Mouse (Mus musculus) lung, embryonic 16.5 days (tissue): ENCODE data around the gene Cmklr1. TPM values are rescaled to one million over a fixed set of nuclear protein-coding genes. Genes with fewer than 3 reads are reported as not detected.

Experiments
- ATAC-seq: fragments of 200-750 bp; cut with Nextera tagmentation; 2 replicates; pipeline ENCODE4 v1.8.0; 2017; ENCODE audit warnings: low read depth, mild to moderate bottlenecking, moderate library complexity
- H3K27ac ChIP-seq: fragments of 300-500 bp; sonication (generic); 2 replicates; pipeline ENCODE4 v1.5.1; 2014; ENCODE audit warnings: mild to moderate bottlenecking, control low read depth, low read length
- H3K27me3 ChIP-seq: fragments of 300-500 bp; sonication (generic); 2 replicates; pipeline ENCODE4 v1.6.1; 2014; ENCODE audit warnings: low read depth, low read length, mixed read lengths; ENCODE audit not compliant: control insufficient read depth, insufficient read depth
- H3K36me3 ChIP-seq: fragments of 300-500 bp; sonication (generic); 2 replicates; pipeline ENCODE4 v1.6.1; 2014; ENCODE audit warnings: low read length; ENCODE audit not compliant: control insufficient read depth, insufficient read depth
- H3K4me1 ChIP-seq: fragments of 300-500 bp; sonication (generic); replicated peaks from 2 replicates; pipeline ENCODE4 v1.6.1; 2014; ENCODE audit warnings: low read length, mixed read lengths; ENCODE audit not compliant: control insufficient read depth, insufficient read depth
- H3K4me2 ChIP-seq: fragments of 300-500 bp; sonication (generic); 2 replicates; pipeline ENCODE4 v1.6.1; 2014; ENCODE audit warnings: low read depth, low read length, control low read depth
- H3K4me3 ChIP-seq: fragments of 300-500 bp; sonication (generic); 2 replicates; pipeline ENCODE4 v1.5.1; 2014; ENCODE audit warnings: mild to moderate bottlenecking, low read length, control low read depth
- H3K9ac ChIP-seq: fragments of 300-500 bp; sonication (generic); 2 replicates; pipeline ENCODE4 v1.6.1; 2014; ENCODE audit warnings: low read length, control low read depth
- H3K9me3 ChIP-seq: fragments of 300-500 bp; sonication (generic); 2 replicates; pipeline ENCODE4 v1.6.1; 2016; ENCODE audit warnings: low read length; ENCODE audit not compliant: control insufficient read depth
- WGBS: fragments of 180-500 bp; shearing (Covaris S2); extraction: QIAGEN DNeasy Blood & Tissue Kit; methylation state at CpG from one replicate; pipeline ENCODE4 v1.1.7; 2014; 5-methylcytosine and 5-hydroxymethylcytosine counted together
- polyA plus RNA-seq: library from polyadenylated mRNA; unstranded; fragments of >200 nt; fragmentation: Nextera tagmentation; extraction: Ambion mirVana; gene quantifications from 2 replicates; pipeline ENCODE4 v1.2.1, GENCODE M21; 2015

Cmklr1 gene
- polyA plus RNA-seq, 1 experiment from 2014 or later, result 14.0 TPM

DNA sequence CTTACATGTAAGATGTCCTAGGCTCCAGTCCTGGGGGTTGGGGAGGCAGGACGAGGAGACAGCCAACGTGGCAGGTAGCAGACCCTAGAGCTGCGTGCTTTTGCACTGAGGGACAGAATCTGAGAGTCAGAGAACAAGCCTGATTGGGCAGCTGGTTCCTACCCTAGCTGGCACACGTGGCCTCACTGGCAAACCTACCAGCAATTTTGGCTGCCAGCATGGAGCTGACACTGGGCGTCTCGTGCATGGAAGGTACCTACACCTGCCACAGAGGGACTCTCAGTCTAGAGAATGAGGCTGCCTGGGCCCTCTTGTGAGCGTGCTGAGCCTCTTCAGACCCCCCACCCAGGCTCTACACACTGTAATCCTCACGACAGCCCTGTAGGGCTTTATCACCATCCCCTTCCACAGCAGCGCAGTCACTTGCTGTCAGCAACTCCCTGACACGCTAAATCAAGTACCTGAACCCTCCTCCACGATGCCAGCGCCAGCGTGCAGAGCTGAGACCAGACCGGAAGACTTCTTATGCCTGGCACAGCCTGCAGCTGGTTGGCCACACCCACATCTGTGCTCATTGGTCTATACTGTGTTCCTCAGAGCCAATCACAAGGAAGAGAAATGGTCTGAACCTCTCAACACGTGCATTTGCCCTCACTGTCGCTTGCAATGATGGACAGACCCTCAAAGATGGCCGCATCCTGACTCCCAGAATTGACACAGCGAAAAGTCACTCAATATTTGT lies 6.9 kb downstream of the Cmklr1 start:
- no peak overlapping the region; the same call in 1 of the 2 replicates for H3K4me2 ChIP-seq
- H3K27ac ChIP-seq, result no peak overlapping the region
- no peaks in the 10 kb centered on the region for H3K9me3 ChIP-seq
- no peaks in the 10 kb centered on the region for H3K27me3 ChIP-seq
- no peaks in the 10 kb centered on the region for H3K36me3 ChIP-seq
- peak overlapping the region; percentile 3; the same call in 1 of the 2 replicates for H3K4me3 ChIP-seq
- WGBS, result 47% methylated on average over 18 of the region's 18 CpGs
- peaks cover 32% of the 10 kb centered on the region for H3K4me1 ChIP-seq
- H3K9ac ChIP-seq, result 0 out of 2 replicates have a peak overlapping the region, but pooled peaks have one; percentile 7
- peak; percentile 58 for ATAC-seq

DNA sequence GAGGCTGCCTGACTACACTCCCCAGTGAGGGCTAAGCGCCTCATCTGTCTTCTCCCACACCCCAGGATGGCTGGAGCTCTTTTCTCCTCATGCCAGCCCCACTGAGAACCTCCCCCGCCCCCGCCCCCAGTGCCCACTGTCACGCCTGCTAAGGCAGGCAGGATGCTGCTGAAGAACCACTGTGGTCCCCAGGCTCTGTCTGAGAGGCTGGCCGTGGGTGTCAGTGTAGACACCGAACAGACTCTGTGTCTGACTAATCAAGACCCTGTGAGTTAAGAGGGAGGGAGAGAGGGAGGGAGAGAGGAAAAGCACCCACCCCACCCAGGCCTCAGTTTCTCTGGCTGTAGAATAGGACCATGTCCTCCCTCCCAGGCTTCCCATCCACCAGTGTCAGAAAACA lies 9.2 kb downstream of the Cmklr1 start:
- H3K4me1 ChIP-seq, result peaks cover 33% of the 10 kb centered on the region
- no peak overlapping the region for H3K9ac ChIP-seq
- whole genome bisulfite sequencing, result 62% methylated on average over 6 of the region's 6 CpGs
- no peaks in the 10 kb centered on the region for H3K9me3 ChIP-seq
- no peak overlapping the region for H3K4me2 ChIP-seq
- no peaks in the 10 kb centered on the region for H3K36me3 ChIP-seq
- peak overlapping the region; percentile 49; the same call in 1 of the 2 replicates for H3K27ac ChIP-seq
- no peaks in the 10 kb centered on the region for H3K27me3 ChIP-seq
- H3K4me3 ChIP-seq, result no peak overlapping the region
- no peak for ATAC-seq

DNA sequence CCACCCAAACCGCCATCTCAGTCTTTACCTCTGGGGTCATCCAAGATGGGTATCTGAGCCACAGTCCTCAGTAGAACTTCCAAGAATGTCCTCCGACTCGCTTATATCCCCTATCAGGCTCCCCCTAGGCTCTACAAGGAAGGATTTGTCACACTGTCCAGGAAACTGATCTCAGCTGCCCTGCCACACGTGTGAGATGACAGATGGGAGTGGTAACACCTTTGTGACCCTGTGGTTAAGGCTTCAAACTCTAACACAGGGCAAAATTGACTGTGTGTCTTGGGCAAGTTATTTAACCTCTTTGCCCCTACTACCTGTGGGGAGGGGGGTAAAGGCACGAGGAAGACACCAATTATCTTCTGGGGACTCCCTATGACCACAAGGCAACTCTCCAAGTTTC lies 11.1 kb downstream of the Cmklr1 start:
- Histone ChIP-seq H3K27me3 (no peaks in the 10 kb centered on the region), H3K27ac (no peak overlapping the region), H3K9me3 (no peaks in the 10 kb centered on the region), H3K9ac (no peak overlapping the region), H3K4me1 (peaks cover 39% of the 10 kb centered on the region), H3K4me2 (no peak overlapping the region), H3K4me3 (no peak overlapping the region), H3K36me3 (no peaks in the 10 kb centered on the region)
- WGBS, result 55% methylated on average over 5 of the region's 5 CpGs
- no peak for ATAC-seq

DNA sequence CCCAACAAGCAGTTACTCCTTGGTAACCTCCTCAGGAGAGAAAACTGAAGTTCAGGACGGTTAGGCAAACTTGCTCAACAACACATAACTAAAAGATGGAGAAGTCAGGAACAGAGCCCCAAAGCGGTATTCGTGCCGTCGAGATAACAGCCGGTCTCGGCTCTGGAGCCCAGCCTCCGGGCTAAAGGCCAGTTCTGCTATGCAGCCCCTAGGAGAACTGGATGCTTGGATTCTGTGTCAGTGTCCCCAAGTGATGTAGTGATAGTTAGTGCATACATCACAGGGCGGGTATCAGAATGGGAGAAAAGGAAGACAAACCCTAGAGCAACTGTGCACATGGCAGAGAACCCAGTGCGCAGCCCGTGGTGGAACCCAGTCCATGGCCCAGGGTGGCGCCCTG lies 12.2 kb downstream of the Cmklr1 start:
- Histone ChIP-seq H3K27me3 (no peaks in the 10 kb centered on the region), H3K4me2 (no peak overlapping the region), H3K36me3 (no peaks in the 10 kb centered on the region), H3K27ac (no peak overlapping the region), H3K4me1 (peaks cover 44% of the 10 kb centered on the region), H3K9ac (no peak overlapping the region), H3K9me3 (no peaks in the 10 kb centered on the region), H3K4me3 (no peak overlapping the region)
- 57% methylated on average over 12 of the region's 12 CpGs for WGBS
- ATAC-seq, result no peak

GRCm38 (mm10) chr5:113637631-113638030 lies 12.6 kb downstream of the Cmklr1 start:
- peaks cover 47% of the 10 kb centered on the region for H3K4me1 ChIP-seq

DNA sequence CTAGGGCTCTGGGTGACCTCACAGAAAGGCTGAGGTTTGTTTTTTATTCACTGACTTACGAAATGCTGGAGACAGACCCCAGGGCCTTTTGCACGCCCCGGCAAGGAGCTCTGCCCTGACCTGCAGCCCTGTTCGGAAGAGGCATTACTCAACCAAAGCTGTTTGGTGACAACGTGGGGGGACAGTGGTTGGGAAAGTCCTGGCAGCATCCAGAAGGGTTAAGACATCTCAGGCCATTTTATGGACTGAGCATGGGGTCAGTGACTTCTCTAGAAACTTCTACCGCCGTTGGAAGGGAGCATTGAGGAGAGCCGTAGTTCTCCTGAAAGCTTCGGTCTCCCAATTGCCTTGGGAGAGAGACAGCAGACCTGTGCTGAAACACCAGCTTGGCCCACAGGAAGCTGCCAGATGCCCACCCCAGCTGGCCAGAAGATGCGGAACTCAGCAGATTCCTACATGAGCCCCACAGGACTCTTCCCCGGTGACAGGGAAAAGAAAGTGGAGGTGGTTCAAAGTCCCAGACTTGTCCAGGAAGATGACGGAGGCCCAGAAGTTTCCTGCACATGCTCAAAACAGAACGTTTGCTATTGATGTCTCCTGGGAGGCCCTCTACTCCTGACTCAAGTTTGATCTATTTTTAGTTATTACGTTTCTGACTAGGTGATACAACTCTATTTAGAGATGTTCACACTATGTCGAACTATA lies 14.2 kb downstream of the Cmklr1 start:
- H3K9ac ChIP-seq, result no peak overlapping the region
- no peaks in the 10 kb centered on the region for H3K27me3 ChIP-seq
- H3K27ac ChIP-seq, result 0 out of 2 replicates have a peak overlapping the region, but pooled peaks have one; percentile 23
- H3K4me2 ChIP-seq, result no peak overlapping the region
- ATAC-seq, result no peak
- no peaks in the 10 kb centered on the region for H3K36me3 ChIP-seq
- 64% methylated on average over 15 of the region's 15 CpGs for WGBS
- H3K4me1 ChIP-seq, result peaks cover 43% of the 10 kb centered on the region
- H3K9me3 ChIP-seq, result no peaks in the 10 kb centered on the region
- no peak overlapping the region for H3K4me3 ChIP-seq

More at GRCm38 (mm10) chr5:113637631-113638030, 12.6 kb downstream of the Cmklr1 start:
- Histone ChIP-seq H3K4me3 (no peak overlapping the region), H3K27ac (no peak overlapping the region), H3K36me3 (no peaks in the 10 kb centered on the region), H3K27me3 (no peaks in the 10 kb centered on the region), H3K9me3 (no peaks in the 10 kb centered on the region), H3K9ac (no peak overlapping the region), H3K4me2 (no peak overlapping the region)
- WGBS, result 72% methylated on average over 4 of the region's 4 CpGs
- ATAC-seq, result no peak

GRCm38 (mm10) chr5:113634887-113635610 lies 15.2 kb downstream of the Cmklr1 start:
- no peak overlapping the region for H3K4me2 ChIP-seq
- H3K27me3 ChIP-seq, result no peaks in the 10 kb centered on the region
- no peak overlapping the region for H3K9ac ChIP-seq
- H3K4me1 ChIP-seq, result peaks cover 47% of the 10 kb centered on the region
- ATAC-seq, result no peak
- H3K36me3 ChIP-seq, result no peaks in the 10 kb centered on the region
- H3K9me3 ChIP-seq, result no peaks in the 10 kb centered on the region
- 59% methylated on average over 7 of the region's 7 CpGs for WGBS
- no peak overlapping the region for H3K4me3 ChIP-seq
- H3K27ac ChIP-seq, result 0 out of 2 replicates have a peak overlapping the region, but pooled peaks have one; percentile 23

DNA sequence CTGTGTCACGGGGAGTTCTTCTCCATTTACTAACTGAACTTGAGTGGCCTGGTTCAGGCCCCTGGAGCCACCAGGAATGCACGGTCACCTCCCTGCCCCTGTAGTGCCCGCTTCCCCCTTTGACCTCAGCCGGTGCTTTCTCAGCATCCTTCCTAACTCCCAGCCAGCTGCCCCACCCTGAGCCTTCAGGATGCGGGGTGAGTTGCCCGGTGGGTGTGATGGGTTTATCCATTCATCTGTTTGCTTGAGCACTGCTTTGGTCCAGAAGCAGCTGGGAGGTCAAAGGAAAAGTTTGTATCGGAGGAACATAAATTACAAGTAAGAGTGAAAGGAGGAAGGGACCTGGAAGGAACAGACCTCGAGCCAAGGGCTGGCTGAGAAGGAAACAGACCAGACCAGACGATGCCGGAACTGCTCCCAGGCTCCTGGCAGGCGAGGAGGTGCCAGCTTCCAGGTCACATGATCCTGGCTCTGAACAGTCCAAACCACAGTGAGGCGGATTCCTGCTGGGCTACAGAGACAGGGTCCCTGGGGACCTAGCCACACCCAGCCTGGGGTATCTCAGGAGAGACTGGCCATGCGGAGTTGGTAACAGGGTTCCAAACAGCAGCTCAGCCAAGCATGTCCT lies 16.1 kb downstream of the Cmklr1 start:
- Histone ChIP-seq H3K9ac (no peak overlapping the region), H3K4me2 (no peak overlapping the region), H3K36me3 (no peaks in the 10 kb centered on the region), H3K4me3 (no peak overlapping the region), H3K27me3 (no peaks in the 10 kb centered on the region), H3K27ac (peak overlapping the region; percentile 78), H3K9me3 (no peaks in the 10 kb centered on the region), H3K4me1 (peaks cover 48% of the 10 kb centered on the region)
- ATAC-seq, result 0 out of 2 replicates have a peak, but pooled peaks have one; percentile 22
- WGBS, result 21% methylated on average over 13 of the region's 13 CpGs
